Mouse (Mus musculus) thymus, postnatal 25 days (tissue): ENCODE data around the gene Gldn.

ENCODE experiments used
- DNase-seq: peaks from one replicate; pipeline ENCODE4 v3.0.0; 2022

Gene Gldn

GRCm38 (mm10) chr9:54286331-54286987 is at the start of gene Gldn:
TSS of gene Gldn (plus strand) at chr9:54286486.
- no peak for DNase-seq

- DNase-seq, result no peak
These were observed 41.2 kb upstream of the Gldn start for GRCm38 (mm10) chr9:54244869-54245665.

DNA sequence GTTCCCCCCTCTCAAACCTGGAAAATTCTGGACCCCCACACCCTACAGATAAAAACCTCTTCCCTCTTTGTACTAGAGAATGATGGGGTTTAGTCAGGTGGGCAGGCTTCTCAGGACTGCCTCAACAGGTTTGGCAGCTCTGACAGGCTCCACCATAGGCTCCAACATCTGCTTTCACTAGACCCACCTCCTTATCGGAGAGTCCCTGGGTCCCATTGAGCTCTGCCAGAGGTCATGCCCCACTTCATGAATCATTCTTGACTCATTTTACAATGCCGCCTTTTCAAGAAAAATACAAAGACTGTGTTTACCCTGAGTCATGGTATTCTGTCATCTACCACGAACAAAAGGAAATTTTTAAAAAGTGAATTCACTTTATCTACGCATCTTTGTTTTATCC is 21.5 kb upstream of the Gldn start:
- DNase-seq, result no peak

DNA sequence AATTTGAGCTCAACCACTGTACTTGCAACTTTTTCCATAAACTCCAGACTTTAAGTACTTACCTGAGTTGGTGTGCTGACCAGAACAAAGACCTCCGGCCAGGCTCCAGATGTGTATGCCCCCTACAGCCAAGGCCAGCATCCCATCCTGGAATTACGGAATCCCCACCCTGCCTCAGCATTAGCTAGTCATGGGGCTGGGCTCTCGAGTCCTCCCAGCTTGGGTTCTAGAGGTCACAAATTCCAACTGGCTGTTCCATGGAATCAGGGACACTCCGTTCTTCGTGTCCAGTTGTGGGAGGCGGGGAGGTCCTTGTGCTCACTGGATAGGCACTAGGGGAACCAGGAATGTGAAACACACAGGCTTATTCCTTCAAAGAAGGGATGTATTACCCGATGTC is 18.3 kb upstream of the Gldn start, which contains the start of gene Cyp19a1:
Gene Cyp19a1, minus strand, starts transcription at position 101 of the 400 bp plus-strand sequence.
- no peak for DNase-seq

GRCm38 (mm10) chr9:54269987-54270386 is 16.3 kb upstream of the Gldn start:
- DNase-seq, result no peak

GRCm38 (mm10) chr9:54270889-54271288 is 15.4 kb upstream of the Gldn start:
- DNase-seq, result no peak

DNA sequence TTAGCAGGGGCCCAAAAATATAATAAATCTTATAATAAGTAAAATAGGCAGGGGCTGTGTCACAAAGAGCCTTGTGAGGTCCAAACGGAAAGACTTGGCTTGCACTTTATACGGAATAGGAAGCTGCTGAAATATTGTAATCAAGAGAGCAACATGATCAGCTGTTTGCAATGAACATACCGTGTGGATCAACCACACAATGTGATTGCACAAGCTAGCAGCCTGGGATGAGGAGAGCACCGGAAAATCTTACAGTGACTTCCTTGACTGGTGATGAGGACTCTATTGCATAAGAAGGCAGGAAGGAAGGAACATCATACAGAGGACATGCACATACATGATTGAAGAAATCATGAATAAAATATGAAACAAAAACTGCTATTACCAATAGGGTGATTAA is 11.0 kb upstream of the Gldn start:
- no peak for DNase-seq

- DNase-seq, result no peak
These were observed 7.2 kb upstream of the Gldn start for GRCm38 (mm10) chr9:54279046-54279589.

- DNase-seq, result no peak
These were observed 1.5 kb downstream of the Gldn start for GRCm38 (mm10) chr9:54287804-54288203.

DNA sequence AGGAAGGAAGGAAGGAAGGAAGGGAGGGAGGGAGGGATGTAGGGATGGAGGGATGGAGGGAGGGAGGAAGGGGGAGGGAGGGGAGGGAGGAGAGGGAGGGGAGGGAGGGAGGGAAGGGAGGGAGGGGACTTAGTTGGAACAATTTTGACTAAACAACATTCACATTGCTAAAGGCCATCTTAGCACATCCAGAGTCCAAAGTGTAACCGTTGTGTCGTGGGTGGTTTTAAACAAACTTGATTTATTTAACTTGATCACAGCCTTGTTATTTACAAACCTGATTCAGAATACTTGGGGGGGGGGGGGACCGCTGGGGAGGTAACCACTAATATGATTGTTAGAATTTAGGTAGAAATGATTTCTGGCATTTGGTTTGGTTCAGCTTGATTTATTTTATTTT is 13.1 kb downstream of the Gldn start:
- DNase-seq, result no peak

DNA sequence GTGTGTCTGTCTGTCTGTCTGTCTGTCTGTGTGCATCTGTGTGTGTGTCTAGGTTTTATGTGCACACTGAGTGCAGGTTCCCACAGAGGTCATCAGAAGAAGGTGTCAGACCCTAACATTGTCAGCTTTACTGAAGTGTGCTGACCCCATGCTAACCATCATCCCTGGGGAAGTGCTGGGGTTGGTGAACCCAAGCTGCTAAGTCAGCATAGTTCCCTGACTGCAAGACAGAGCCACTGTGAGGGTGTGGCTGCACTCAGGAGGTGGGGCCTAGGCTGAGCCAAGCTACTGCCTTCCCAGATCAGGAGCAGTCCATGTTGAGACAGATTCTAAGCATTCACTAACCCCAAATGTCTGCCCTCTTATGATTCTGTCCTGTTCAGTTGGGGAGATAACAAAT is 13.5 kb downstream of the Gldn start:
- no peak for DNase-seq

GRCm38 (mm10) chr9:54301255-54301654 is 15.0 kb downstream of the Gldn start:
- DNase-seq, result no peak

DNA sequence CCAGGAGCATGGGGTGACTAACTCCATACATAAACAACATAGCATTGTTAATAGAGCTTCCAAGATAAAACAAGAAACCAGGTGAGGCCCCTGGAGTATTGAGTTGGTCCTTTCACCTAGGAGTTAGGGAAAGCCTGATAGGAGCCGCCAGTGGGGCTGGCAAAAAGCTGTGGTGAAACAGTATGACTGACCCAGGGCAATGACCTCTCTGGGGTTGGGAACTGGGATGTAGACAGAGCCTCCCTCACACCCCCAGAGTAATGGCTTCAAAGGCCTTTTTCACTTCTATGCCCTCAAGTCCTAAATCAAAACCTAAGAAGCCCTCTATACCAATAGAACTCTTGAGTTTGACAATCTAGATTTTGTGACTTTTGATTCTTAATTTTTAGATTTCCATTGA is 21.9 kb downstream of the Gldn start:
- DNase-seq, result no peak

DNA sequence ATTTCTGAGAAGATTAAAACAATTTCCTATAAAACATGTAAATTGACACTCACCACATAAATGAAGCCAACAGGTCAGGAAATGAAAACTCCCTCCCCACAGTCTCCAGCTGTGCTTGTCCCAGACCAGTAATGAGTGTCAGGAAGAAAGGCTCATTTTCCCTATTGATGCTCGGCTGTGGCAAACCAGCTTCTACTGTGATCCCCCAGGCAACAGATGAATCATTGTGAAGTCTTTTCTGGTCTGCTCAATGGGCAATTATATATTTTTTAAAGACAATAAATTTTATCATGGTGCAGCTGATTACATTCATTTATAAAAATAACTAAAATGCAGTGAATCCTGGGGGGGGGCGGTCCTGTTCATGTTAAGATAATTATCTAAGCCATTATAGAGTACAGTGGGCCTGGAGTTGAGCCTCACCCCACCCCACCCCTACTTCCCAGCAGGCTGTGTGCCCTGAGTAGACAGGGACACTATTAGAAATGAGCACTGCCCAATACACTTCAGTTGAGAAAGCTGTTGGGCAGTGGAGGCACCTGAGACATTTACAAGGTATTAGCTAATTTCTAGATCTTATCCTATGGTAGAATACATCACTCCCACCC is 22.6 kb downstream of the Gldn start:
- no peak for DNase-seq

DNA sequence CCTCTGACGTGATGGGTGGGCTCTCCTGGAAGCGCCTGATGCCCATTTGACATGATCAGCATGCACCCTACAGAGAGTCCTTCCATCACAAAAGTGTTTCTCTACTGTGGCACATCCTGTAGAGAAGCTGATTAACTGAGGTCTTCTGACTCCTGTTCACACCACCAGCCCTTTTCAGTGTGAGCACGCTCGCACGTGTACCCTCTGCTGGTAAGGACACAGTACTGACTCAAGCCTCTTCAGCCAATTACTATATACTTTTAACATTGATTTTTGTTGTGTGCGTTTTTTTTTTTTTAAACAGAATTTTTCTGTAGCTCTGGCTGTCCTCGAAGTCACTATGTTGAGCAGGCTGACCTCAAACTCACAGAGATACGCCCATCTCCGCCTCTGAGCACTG is 30.1 kb downstream of the Gldn start:
- DNase-seq, result no peak

DNA sequence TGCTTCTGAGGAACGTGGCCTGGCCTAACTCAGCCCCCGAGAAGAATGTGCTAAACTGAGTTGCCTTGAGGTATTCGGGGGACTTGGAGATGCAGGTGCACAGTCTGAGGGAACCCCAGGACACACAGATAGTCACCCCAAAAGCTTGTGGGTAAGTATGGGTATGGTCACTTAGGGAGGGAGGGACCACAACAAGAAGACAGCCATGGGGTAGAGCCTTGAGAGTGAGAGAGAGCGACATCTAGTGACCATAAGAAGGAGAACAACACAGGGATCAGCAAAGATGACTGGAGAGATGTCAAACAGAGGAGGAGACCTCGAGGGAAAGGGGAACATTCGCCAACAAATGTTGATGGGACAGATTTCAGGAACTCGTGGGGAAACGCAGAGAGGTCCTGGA is 37.2 kb downstream of the Gldn start:
- DNase-seq, result no peak

DNA sequence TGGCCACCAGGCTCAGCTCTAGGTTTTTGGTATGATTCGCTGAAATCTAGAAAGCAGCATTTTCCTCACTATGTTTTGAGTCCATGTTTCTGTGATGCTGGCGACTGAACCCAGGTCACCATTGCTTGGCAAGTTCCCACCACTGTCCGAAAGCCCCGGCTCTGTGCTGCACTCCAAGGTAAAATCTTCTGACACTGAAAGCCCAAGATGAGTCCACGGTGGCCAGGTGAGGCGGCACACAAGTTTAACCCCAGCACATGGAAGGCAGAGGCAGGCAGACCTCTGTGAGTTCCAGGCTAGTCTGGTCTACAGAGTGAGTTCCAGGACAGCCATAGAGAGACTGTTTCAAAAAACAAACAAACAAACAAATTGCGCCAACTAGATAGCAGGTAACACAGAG is 42.9 kb downstream of the Gldn start:
- DNase-seq, result no peak

DNA sequence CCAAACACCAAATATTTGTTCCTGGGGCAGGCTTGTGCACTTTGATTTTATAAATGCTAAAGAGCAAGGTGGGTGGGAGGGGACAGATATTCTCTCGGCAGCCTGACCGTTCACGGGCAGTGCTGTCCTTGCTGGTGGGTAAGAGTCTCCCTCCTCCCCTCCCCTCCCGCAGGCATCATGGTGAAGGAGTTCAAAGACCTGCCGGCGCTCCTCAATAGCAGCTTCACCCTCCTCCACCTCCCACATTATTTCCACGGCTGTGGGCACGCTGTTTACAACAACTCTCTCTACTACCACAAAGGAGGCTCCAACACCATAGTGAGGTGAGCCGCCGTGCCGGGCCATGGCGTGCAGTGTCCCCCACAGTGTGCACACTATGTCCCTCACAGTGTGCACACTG is 49.3 kb downstream of the Gldn start:
- DNase-seq, result no peak

DNA sequence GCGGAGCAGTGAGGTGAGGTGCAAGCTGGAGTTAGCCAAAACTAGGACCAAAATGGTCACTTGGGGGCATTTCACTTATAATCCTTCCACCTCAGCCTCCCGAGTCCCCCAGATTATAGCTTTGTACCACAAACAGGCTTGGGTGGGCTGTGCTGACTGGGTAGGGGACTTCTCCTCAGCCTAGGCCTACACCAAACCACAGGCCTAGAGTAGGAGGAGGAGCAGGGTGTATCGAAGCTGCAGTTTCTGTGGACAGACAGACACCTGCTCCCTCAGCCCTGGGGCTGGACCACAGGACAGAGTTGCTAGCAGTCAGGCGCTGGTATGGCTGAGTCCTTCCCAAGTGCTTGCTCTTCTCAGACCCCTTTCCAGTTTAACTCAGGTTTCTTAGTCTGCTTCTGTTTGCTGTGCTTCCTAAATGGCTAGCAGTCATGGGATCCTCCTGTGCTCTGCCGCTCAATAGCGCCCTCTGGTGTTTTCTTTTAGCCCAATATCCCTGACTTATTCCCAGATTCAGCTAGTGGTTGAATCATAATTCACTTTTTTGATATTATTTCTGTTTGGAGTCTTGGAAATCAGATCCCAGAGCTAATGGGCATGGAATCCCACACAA is 50.4 kb downstream of the Gldn start:
- no peak for DNase-seq

GRCm38 (mm10) chr9:54342026-54342425 is 55.7 kb downstream of the Gldn start:
- no peak for DNase-seq

DNA sequence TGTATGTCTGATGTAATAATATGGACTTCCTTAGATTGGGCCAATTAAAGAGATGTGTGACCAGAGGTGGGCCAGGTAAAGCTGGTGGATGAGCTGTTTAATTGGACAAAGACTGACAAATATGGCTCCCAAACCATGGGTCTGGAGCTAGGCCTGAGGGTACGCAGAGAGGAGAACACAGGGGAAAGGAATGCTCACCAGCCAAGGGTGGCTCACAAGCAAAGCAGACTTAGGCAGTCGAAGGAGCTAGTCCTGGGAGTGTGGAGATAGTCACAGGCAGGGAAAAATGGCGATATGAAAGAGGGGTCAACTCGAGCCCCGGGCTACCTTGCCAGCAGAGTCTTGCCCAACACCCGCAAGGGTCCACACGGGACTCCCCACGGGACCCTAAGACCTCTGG is 70.5 kb downstream of the Gldn start:
- no peak for DNase-seq
